Mouse (Mus musculus) lung, adult 2 months (tissue): Measurements from ENCODE around the gene Epsti1. TPM values are rescaled to one million over a fixed set of nuclear protein-coding genes. Genes with fewer than 3 reads are reported as not detected.

Source experiments
- DNase-seq: peaks from one replicate; pipeline ENCODE4 v3.0.0; 2022
- H3K4me1 ChIP-seq: fragments of 200-500 bp; 2 replicates; pipeline ENCODE4 v1.6.1; 2011; ENCODE audit warnings: low read length; ENCODE audit not compliant: control insufficient read depth, insufficient read depth
- H3K4me3 ChIP-seq: fragments of 200-500 bp; replicated peaks from 2 replicates; pipeline ENCODE3; 2011; ENCODE audit warnings: low read depth, mild to moderate bottlenecking, control low read depth, low read length; ENCODE audit errors: extremely low read depth
- CTCF ChIP-seq: fragments of 200-500 bp; IDR thresholded peaks from 2 replicates; pipeline ENCODE4 v1.5.1; 2011; ENCODE audit warnings: mild to moderate bottlenecking, low read length, control low read depth; ENCODE audit not compliant: insufficient read depth
- POLR2A ChIP-seq: fragments of 200-500 bp; IDR thresholded peaks from 2 replicates; pipeline ENCODE4 v1.6.1; 2011; ENCODE audit warnings: low read depth, mild to moderate bottlenecking, control low read depth, low read length, borderline replicate concordance; ENCODE audit errors: extremely low read depth
- WGBS: fragments of 180-500 bp; shearing (Covaris S2); methylation state at CpG from one replicate; pipeline ENCODE4 v1.1.7; 2018; 5-methylcytosine and 5-hydroxymethylcytosine counted together
- polyA plus RNA-seq: library from polyadenylated mRNA; depleted of rRNA; stranded (reverse); fragments of >200 nt; gene quantifications from 2 replicates; pipeline ENCODE4 v1.2.3, GENCODE M21; 2012; rRNA removed

The Epsti1 gene
- polyA plus RNA-seq, 1 experiment, result 4.2 TPM

DNA sequence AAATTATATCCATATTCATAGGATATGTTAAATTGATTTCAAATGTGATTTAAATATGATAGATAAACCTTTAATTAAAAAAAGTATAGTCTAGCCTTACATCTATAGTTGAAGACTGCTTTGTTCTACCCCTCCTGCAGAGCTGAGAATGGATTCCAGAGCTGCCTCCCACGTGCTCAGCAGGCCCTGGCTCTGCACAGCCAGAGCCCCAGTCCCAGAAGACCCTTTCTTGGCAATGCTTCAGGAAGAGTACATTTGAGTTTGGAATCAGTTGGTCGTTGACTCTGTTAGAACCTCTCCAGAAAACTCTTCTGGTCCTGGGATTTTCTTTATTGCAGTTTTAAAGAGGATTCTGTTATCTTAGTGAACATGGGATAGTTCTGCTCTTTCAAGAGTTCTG is 139.0 kb downstream of the Epsti1 start:
- Histone ChIP-seq H3K4me1 (no peaks in the 10 kb centered on the region), H3K4me3 (no peak overlapping the region)
- TF ChIP-seq POLR2A (no peak), CTCF (no peak)
- DNase-seq, result no peak
- 30% methylated on average over 2 of the region's 2 CpGs for WGBS

DNA sequence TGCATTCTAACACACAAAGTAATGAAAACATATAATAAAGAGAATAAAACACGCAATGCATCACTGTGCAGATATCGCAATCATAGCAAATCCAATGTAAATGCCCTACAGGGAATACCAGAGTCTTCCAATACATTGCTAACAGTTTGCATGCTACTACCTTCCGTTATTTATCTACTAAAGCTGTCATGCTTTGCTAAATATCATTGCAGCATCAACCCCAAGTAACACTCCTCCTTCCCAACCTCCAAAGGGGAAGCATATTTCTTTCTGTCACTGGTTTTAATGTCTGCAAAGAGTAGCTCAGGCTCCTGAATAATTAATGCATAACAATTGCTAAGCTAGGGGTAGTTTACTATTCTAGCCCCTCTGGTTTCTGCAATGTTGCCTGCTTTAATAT is 144.2 kb downstream of the Epsti1 start:
- Histone ChIP-seq H3K4me1 (peaks cover 3% of the 10 kb centered on the region; the same call in 1 of the 2 replicates), H3K4me3 (no peak overlapping the region)
- DNase-seq, result no peak
- no peak for TF ChIP-seq POLR2A
- TF ChIP-seq CTCF, result no peak
- WGBS, result 89% methylated on average over 3 of the region's 3 CpGs

DNA sequence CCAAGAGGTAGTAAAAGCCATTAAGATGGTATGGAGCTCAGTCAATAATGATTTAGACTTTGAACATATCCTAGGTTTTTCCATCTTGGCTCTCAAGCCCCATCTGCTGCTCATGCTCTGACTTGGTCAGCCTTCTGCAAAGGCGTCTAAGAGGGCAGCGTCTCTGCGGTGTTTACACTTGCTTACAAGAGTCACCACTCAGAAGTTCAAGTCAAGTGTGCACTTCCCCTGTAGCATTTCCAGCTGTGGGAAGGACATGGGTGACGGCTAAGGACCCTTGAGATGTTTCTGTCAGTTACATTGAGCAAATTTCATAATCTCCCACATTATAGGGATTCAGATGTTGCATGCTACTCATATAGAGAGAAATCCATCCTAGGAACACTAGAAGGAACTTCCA is 144.6 kb downstream of the Epsti1 start:
- Histone ChIP-seq H3K4me3 (no peak overlapping the region), H3K4me1 (peaks cover 3% of the 10 kb centered on the region; the same call in 1 of the 2 replicates)
- TF ChIP-seq POLR2A (no peak), CTCF (no peak)
- DNase-seq, result no peak
- WGBS, result 60% methylated on average over 4 of the region's 4 CpGs

Other genes with a start within 250 kb of the Epsti1 start
- 4.4 and 4.7 TPM in 2 replicates for gene Dnajc15, start 29.1 kb upstream of the Epsti1 start, polyA plus RNA-seq
- 4.7 and 5.5 TPM in 2 replicates for gene Fam216b, start 184.8 kb downstream of the Epsti1 start, polyA plus RNA-seq